Comparison of ENCODE assay signal across 30 mouse cellular contexts in the genomic region with DNA sequence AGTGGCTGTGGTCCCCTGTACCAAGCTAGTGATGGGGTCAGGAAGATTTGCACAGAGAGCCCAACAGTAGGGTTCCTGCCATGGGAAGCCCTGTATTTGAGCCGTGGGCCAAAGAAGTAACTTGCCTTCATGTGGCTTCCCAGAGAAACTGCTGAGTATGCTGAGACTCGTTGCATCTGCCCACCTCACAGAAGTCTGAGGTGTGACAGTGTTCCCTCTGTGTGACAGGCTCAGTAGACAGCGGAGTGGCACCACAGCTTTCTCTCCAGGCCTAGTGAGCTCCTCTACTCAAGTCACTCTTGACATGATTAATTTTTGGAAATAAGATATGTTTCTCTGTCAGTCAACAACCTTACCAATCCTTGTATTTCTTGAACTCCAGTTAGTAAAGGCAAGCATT. TPM values are rescaled to one million over a fixed set of nuclear protein-coding genes. Genes with fewer than 3 reads are reported as not detected.
DNase-seq lines count a peak whose midpoint lies in the region; ATAC-seq lines count a peak whose summit lies in the region.
"Had no signal": no experiment of that assay in that cellular context is flagged by ENCODE, and none has a peak within 500 bp of the region (broad histone marks: within the 10 kb centered on the region; RNA-seq: fewer than 3 reads in every experiment).

No protein-coding gene starts in this region.

- peaks cover 90% of the 10 kb centered on the region for H3K4me1 ChIP-seq in heart, embryonic 13.5 days
- peaks cover 100% of the 10 kb centered on the region for H3K4me1 ChIP-seq in megakaryocyte, embryonic 14.5 days

- ATAC-seq in CD4-positive, CD25-positive, alpha-beta regulatory T cell, adult 4 months: no peak
- no peak for ATAC-seq in heart, embryonic 13.5 days (ENCODE audit: extremely low read depth, insufficient number of reproducible peaks, low FRiP score, low TSS enrichment)
- no peak for ATAC-seq in megakaryocyte, adult 5-6 weeks (ENCODE audit: poor library complexity, severe bottlenecking)
- ATAC-seq: activated CD4-positive, CD25-positive, alpha-beta regulatory T cell, adult 4 months; forebrain, embryonic 13.5 days; intestine, postnatal 0 days; lung, postnatal 0 days; midbrain, embryonic 16.5 days had no signal

- H3K9ac ChIP-seq in heart, embryonic 13.5 days: 0 out of 2 replicates have a peak overlapping the region, but pooled peaks have one; percentile 19
- H3K9ac ChIP-seq: forebrain, embryonic 13.5 days; hindbrain, embryonic 13.5 days; limb, embryonic 15.5 days; liver, embryonic 13.5 days; neural tube, embryonic 12.5 days had no signal

- H3K9me3 ChIP-seq in heart, embryonic 13.5 days: no peaks in the 10 kb centered on the region
- H3K9me3 ChIP-seq in megakaryocyte, embryonic 14.5 days: no peaks in the 10 kb centered on the region
- H3K9me3 ChIP-seq: forebrain, embryonic 13.5 days; hindbrain, embryonic 13.5 days; limb, embryonic 15.5 days; liver, embryonic 13.5 days; neural tube, embryonic 12.5 days had no signal

- no peak overlapping the region for H3K4me3 ChIP-seq in heart, embryonic 13.5 days
- peak overlapping the region; percentile 80 for H3K4me3 ChIP-seq in megakaryocyte, embryonic 14.5 days (replicated peaks)
- H3K4me3 ChIP-seq: forebrain, embryonic 13.5 days; hindbrain, embryonic 13.5 days; limb, embryonic 15.5 days; liver, embryonic 13.5 days; neural tube, embryonic 12.5 days had no signal

- DNase-seq in CD4-positive, CD25-positive, alpha-beta regulatory T cell, adult 2 months (ENCODE audit: low read depth, low spot score): peak; percentile 42
- no peak for DNase-seq in heart, postnatal 4 days
- peak; percentile 64 for DNase-seq in induced T-regulatory cell, adult 2 months (ENCODE audit: low read depth)
- DNase-seq in lung, postnatal 10 days: no peak
- DNase-seq: adrenal gland, adult 8-10 months; cerebellum, adult 8-10 months; cerebellum, postnatal 25 days; gastrocnemius, postnatal 25 days; heart, adult 18-20 months; heart, postnatal 36 days; kidney, adult 9 months; kidney, postnatal 25 days; liver, embryonic 13.5 days; lung, adult 18-20 months; right cerebral cortex, adult 18-20 months; spleen, adult 18-20 months had no signal

- H3K36me3 ChIP-seq in heart, embryonic 13.5 days: peaks cover 4% of the 10 kb centered on the region; the same call in 1 of the 2 replicates
- peaks cover 74% of the 10 kb centered on the region for H3K36me3 ChIP-seq in megakaryocyte, embryonic 14.5 days (replicated peaks; ENCODE audit: low read length)
- H3K36me3 ChIP-seq: hindbrain, embryonic 13.5 days; limb, embryonic 15.5 days; neural tube, embryonic 12.5 days had no signal

- no peaks in the 10 kb centered on the region for H3K27me3 ChIP-seq in heart, embryonic 13.5 days (replicated peaks)
- H3K27me3 ChIP-seq in megakaryocyte, embryonic 14.5 days (replicated peaks): no peaks in the 10 kb centered on the region
- H3K27me3 ChIP-seq: forebrain, embryonic 13.5 days; hindbrain, embryonic 13.5 days; limb, embryonic 15.5 days; liver, embryonic 13.5 days; neural tube, embryonic 12.5 days had no signal

- H3K27ac ChIP-seq in heart, embryonic 13.5 days (replicated peaks): 0 out of 2 replicates have a peak overlapping the region, but pooled peaks have one; percentile 78
- H3K27ac ChIP-seq: forebrain, embryonic 13.5 days; hindbrain, embryonic 13.5 days; limb, embryonic 15.5 days; liver, embryonic 13.5 days; macrophage; neural tube, embryonic 12.5 days had no signal

- no peak overlapping the region for H3K4me2 ChIP-seq in heart, embryonic 13.5 days
- H3K4me2 ChIP-seq: forebrain, embryonic 13.5 days; hindbrain, embryonic 13.5 days; limb, embryonic 15.5 days; liver, embryonic 13.5 days; midbrain, embryonic 11.5 days; neural tube, embryonic 12.5 days had no signal

- 75% methylated on average over 3 of the region's 3 CpGs for WGBS in heart, embryonic 13.5 days

RNA-seq across cellular contexts. Expression of a gene that starts 6.9 kb away (rescaled TPM):
- 100 to 1,000 TPM in 1 of 2 experiments, 10 to 100 TPM in 1; 99.2 to 126 TPM for polyA plus RNA-seq in CD4-positive, CD25-positive, alpha-beta regulatory T cell, adult 4 months (2017; shearing (Covaris generic))
- 42.1 and 47.2 TPM in 2 replicates for polyA plus RNA-seq in heart, embryonic 13.5 days (2015; fragmentation: Nextera tagmentation; extraction: Ambion mirVana)
- 10 to 100 TPM; 37.7 to 38.1 TPM for total RNA-seq in heart, postnatal 4 days (2021)
- polyA plus RNA-seq in megakaryocyte, embryonic 14.5 days (2012; ENCODE audit: insufficient read depth, low replicate concordance): 120 and 139 TPM in 2 replicates
- total RNA-seq in megakaryocyte, adult 5-6 weeks (2015): 49.1 and 54.8 TPM in 2 replicates
- total RNA-seq in megakaryocyte, adult 5-6 weeks (2017): 145 and 151 TPM in 2 replicates

Comparison
In these comparisons a context has a peak if more than half of its experiments do, and no peak if none do; other contexts are left out.
1. DNase-seq: peak in CD4-positive, CD25-positive, alpha-beta regulatory T cell, adult 2 months (single experiment) and induced T-regulatory cell, adult 2 months (single experiment); none in heart, postnatal 4 days (single experiment) and lung, postnatal 10 days (single experiment).